Mouse (Mus musculus) kidney, postnatal 36 days (tissue): ENCODE measurements around the gene Ceacam18.
"Not testable (repeated sequence)": the region's sequence is repeated elsewhere in the genome, so short reads cannot be mapped to it uniquely, and the experiment has no call there.

ENCODE experiments used
- DNase-seq, 2 experiments: peaks; one replicate each; pipeline ENCODE4 v3.0.0; 2021 to 2022; ENCODE audit warnings: mixed read lengths in 2 of 2

Ceacam18 gene

GRCm38 (mm10) chr7:43668582-43668981, 34.1 kb downstream of the Ceacam18 start:
- DNase-seq, result peak in 1 of 2 experiments; percentile 24

GRCm38 (mm10) chr7:43671064-43671808, 36.7 kb downstream of the Ceacam18 start:
- no peak for DNase-seq

- DNase-seq, result peak; percentile 92 to 98
Measured at GRCm38 (mm10) chr7:43671809-43672580, 37.5 kb downstream of the Ceacam18 start, which contains the start of gene Ctu1. TSS of gene Ctu1 (plus strand) at chr7:43672016.

- DNase-seq, result peak; percentile 10 to 42
Measured at GRCm38 (mm10) chr7:43672581-43673260, 38.2 kb downstream of the Ceacam18 start.

- no peak for DNase-seq
Measured at GRCm38 (mm10) chr7:43675091-43675490, 40.6 kb downstream of the Ceacam18 start.

- peak; percentile 37 to 81 for DNase-seq
Measured at GRCm38 (mm10) chr7:43678517-43678916, 44.0 kb downstream of the Ceacam18 start.

- peak; percentile 42 to 76 for DNase-seq
Measured at GRCm38 (mm10) chr7:43680960-43681359, 46.5 kb downstream of the Ceacam18 start.

- DNase-seq, result not testable (repeated sequence)
Measured at GRCm38 (mm10) chr7:43682511-43682910, 48.0 kb downstream of the Ceacam18 start.

- DNase-seq, result no peak
Measured at GRCm38 (mm10) chr7:43685088-43685487, 50.6 kb downstream of the Ceacam18 start.

- DNase-seq, result no peak
Measured at GRCm38 (mm10) chr7:43690118-43690517, 55.6 kb downstream of the Ceacam18 start, which contains the start of gene Klk14. TSS of gene Klk14 (plus strand) at chr7:43690418.
